Mouse (Mus musculus) ES-Bruce4 (cell line): ENCODE data around the gene F2rl1. TPM values are rescaled to one million over a fixed set of nuclear protein-coding genes. Genes with fewer than 3 reads are reported as not detected.

Source experiments
- H3K27ac ChIP-seq: 2 replicates; pipeline ENCODE4 v1.5.1; 2012; ENCODE audit warnings: low read length, inconsistent platforms; ENCODE audit not compliant: insufficient read depth
- H3K27me3 ChIP-seq: 2 replicates; pipeline ENCODE4 v1.6.1; 2012; ENCODE audit warnings: mild to moderate bottlenecking, low read length, inconsistent platforms; ENCODE audit not compliant: control insufficient read depth, poor library complexity, insufficient read depth, severe bottlenecking
- H3K36me3 ChIP-seq: 2 replicates; pipeline ENCODE4 v1.6.1; 2012; ENCODE audit warnings: inconsistent platforms, mild to moderate bottlenecking, low read length, moderate library complexity; ENCODE audit not compliant: control insufficient read depth, poor library complexity, insufficient read depth, severe bottlenecking
- H3K4me1 ChIP-seq: one replicate; pipeline ENCODE4 v1.8.1; 2011; ENCODE audit warnings: low read length; ENCODE audit not compliant: control insufficient read depth, insufficient read depth
- H3K4me3 ChIP-seq: 2 replicates; pipeline ENCODE4 v1.5.1; 2011; ENCODE audit warnings: low read depth, mild to moderate bottlenecking, low read length
- H3K9ac ChIP-seq: 2 replicates; pipeline ENCODE4 v1.6.1; 2012; ENCODE audit warnings: low read depth, mild to moderate bottlenecking, inconsistent platforms; ENCODE audit not compliant: poor library complexity, severe bottlenecking
- H3K9me3 ChIP-seq: replicated peaks from 2 replicates; pipeline ENCODE4 v1.6.1; 2012; ENCODE audit warnings: mild to moderate bottlenecking, low read length, inconsistent platforms; ENCODE audit not compliant: control insufficient read depth, poor library complexity, insufficient read depth, severe bottlenecking
- CTCF ChIP-seq: IDR thresholded peaks from one replicate; pipeline ENCODE4 v1.8.1; 2011; ENCODE audit warnings: low read depth, low read length
- EP300 ChIP-seq: IDR thresholded peaks from 2 replicates; pipeline ENCODE4 v1.6.1; 2011; ENCODE audit warnings: low read depth, low read length; ENCODE audit not compliant: insufficient read depth
- POLR2A ChIP-seq: IDR thresholded peaks from one replicate; pipeline ENCODE4 v1.8.1; 2011; ENCODE audit warnings: low read length; ENCODE audit not compliant: insufficient read depth
- polyA plus RNA-seq: library from polyadenylated mRNA; stranded (reverse); fragments of >200 nt; gene quantifications from 2 replicates; pipeline ENCODE4 v1.2.4, GENCODE M21; 2011; ENCODE audit warnings: low read depth; ENCODE audit not compliant: missing spikeins, insufficient read depth, insufficient read length

F2rl1 gene
- polyA plus RNA-seq, result 59.0 and 65.2 TPM in 2 replicates

DNA sequence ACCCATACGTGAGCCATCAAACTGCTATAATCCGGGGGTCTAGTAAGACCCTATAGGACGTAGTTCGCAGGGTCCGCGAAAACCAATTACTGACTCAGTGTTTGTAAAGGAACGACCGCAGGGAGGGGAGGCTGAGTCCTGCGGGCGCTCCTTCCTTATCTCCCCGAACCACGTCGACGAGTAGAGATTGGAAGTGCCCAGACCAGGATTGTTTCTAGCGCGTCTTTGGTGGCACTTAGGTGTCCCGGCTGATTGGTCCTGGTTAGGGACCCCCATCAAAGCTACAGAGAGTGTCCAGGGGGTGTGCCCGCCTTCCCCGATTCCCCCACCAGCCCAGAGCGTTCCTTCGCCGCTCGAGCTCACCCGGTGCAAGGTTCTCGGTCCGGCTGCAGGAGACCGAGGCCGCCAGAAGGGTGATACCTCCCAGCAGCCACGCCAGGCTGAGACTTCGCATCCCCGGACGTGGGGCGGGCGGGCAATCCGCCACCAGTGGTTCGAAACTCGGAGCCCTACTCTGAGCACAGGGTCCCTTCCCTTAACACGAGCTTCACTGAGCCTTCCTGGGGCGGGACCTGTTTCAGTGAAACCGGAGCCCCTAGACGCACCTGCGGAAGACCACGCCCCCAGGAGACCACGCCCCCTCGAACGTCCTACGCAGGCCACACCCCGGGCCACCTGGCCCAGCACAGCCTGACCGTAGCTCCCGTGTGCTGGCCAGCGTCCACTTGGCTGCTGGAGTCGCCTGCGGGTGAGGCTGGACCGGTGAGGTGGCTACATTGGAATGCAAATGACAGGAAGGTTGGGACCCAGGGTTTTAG is at the start of gene F2rl1:
TSS of gene F2rl1 (minus strand) at position 554 of the 818 bp plus-strand sequence.
- no peaks in the 10 kb centered on the region for H3K27me3 ChIP-seq
- H3K27ac ChIP-seq, result peak within 1 kb of the TSS; percentile 51
- TF ChIP-seq CTCF (no peak), EP300 (0 out of 2 replicates have a peak, but pooled peaks have one; percentile 40)

DNA sequence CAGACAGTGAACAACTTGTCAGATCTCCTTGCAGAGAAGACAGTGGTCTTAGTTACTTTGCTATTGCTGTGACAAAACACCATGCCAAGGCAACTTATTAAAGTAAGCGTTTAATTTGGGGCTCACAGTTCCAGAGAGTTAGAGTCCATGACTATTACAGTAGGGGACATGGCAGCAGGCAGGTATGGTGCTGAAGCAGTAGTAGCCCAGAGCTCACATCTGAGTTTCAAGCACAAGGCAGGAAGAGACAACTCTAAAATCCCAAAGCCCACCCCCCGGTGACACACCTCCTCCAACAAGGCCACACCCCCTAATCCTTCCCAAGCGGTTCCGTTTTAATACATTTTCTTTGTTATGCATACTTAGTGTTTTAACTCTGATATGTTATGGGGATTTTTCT is 45.9 kb upstream of the F2rl1 start:
- H3K36me3 ChIP-seq, result no peaks in the 10 kb centered on the region
- TF ChIP-seq EP300, result no peak
- TF ChIP-seq POLR2A, result no peak
- no peak for TF ChIP-seq CTCF
- no peaks in the 10 kb centered on the region for H3K27me3 ChIP-seq
- H3K9me3 ChIP-seq, result peaks cover 31% of the 10 kb centered on the region
- H3K9ac ChIP-seq, result no peak overlapping the region
- H3K27ac ChIP-seq, result no peak overlapping the region
- H3K4me1 ChIP-seq, result no peaks in the 10 kb centered on the region
- no peak overlapping the region for H3K4me3 ChIP-seq

More for the DNA sequence above, at the start of gene F2rl1:
- H3K9ac ChIP-seq, result peak within 1 kb of the TSS; percentile 82
- H3K36me3 ChIP-seq, result no peaks in the 10 kb centered on the region
- H3K4me3 ChIP-seq, result peak within 1 kb of the TSS; percentile 91
- no peaks in the 10 kb centered on the region for H3K9me3 ChIP-seq
- peaks cover 2% of the 10 kb centered on the region for H3K4me1 ChIP-seq

DNA sequence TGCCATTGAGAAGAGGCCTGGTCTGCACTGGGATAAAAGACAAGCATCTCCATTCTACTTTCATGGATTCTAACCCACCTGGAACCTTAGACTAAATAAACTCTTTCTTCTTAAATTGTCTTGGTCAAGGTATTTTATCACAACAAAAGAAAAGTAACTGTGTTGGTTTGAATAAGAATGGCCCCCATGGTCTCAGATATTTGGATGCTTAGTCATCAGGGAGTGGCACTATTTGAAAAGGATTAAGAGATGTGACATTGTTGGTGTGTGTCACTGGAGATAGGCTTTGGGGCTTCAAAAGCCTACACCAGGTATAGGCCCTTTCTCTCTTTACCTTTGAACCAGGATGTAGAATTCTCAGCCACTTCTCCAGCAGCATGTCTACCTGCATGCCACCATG is 44.3 kb upstream of the F2rl1 start:
- no peaks in the 10 kb centered on the region for H3K4me1 ChIP-seq
- no peaks in the 10 kb centered on the region for H3K27me3 ChIP-seq
- TF ChIP-seq POLR2A (no peak), EP300 (no peak), CTCF (no peak)
- H3K36me3 ChIP-seq, result no peaks in the 10 kb centered on the region
- no peak overlapping the region for H3K9ac ChIP-seq
- no peak overlapping the region for H3K4me3 ChIP-seq
- H3K9me3 ChIP-seq, result peaks cover 31% of the 10 kb centered on the region
- H3K27ac ChIP-seq, result peak overlapping the region; percentile 7; the same call in 1 of the 2 replicates

DNA sequence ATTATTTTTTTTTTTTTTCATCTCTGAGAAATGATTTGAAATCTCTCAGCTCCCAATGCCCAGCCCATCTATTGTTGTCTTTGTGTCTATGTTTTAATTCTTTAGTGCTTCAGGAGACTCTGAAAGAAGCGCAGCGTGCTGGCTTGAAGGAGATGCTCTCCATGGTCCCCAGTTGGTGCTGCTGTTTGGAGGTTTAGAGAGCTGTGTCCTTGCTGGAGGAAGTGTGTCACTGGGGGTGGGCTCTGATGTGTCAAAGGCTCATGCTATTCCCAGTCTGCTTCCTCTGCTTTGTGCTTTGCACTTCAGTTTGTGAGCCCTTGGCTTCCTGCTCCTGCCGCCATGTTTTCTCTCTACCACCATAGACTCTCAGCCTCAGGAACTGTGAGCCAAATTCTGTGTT is 43.3 kb upstream of the F2rl1 start:
- Histone ChIP-seq H3K36me3 (no peaks in the 10 kb centered on the region), H3K4me3 (no peak overlapping the region), H3K9me3 (peaks cover 31% of the 10 kb centered on the region), H3K4me1 (no peaks in the 10 kb centered on the region), H3K27ac (no peak overlapping the region), H3K27me3 (no peaks in the 10 kb centered on the region), H3K9ac (no peak overlapping the region)
- TF ChIP-seq POLR2A (no peak), CTCF (no peak), EP300 (no peak)

DNA sequence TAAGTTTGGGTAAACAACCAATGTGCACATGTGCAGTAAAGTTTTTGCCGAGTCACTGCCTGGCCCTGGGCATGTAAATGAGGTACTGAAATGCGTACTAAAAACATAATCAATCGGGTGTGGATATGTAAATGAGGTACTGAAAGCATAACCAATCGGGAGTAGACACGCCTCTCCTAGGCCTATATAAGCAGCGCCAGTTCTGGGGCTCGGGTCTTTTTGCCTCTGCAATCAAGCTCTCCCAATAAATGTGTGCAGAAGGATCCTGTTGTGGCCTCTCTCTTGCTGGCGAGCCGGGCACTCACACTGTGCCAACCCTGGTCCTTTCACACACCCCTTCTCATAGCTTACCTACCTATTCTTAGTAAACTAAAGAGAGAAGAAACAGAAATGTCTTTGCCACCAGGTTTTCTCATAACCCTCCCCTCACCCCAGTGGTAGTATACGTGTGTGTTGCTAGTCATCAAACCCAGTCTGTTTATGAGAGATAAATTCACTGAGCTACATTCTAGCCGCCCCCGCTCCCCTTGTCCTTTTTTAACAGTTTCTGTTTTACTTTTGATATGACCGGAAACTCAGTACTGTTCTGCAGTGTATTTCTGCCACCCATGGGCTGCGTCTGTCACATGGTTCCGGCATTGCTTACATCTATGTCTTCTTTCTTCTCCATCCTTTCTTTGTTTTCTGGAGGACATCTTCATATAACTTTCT is 42.0 kb upstream of the F2rl1 start:
- no peaks in the 10 kb centered on the region for H3K36me3 ChIP-seq
- peaks cover 31% of the 10 kb centered on the region for H3K9me3 ChIP-seq
- no peaks in the 10 kb centered on the region for H3K27me3 ChIP-seq
- no peak overlapping the region for H3K4me3 ChIP-seq
- no peak overlapping the region for H3K9ac ChIP-seq
- H3K27ac ChIP-seq, result no peak overlapping the region
- TF ChIP-seq EP300 (no peak), CTCF (no peak), POLR2A (no peak)
- H3K4me1 ChIP-seq, result no peaks in the 10 kb centered on the region

DNA sequence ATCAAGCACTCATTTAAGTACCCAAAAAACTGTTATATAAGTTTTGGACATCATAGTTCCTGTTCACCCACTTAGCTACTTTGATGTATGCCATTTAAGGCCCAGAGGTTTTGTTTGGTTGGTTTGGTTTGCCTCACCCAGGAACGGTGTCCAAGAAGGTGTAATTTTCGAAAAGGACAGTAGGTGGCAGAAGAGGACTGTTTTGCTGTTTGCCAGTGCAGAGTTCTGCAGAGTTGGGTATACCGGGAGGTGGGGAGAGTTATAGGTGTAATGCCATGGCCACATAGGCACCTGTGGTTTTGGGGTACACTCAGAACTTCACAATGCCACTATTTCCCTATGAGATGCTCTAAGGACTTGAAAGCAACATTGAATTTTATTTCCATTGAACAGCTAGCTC is 38.7 kb upstream of the F2rl1 start:
- TF ChIP-seq EP300 (no peak), CTCF (peak; percentile 41)
- Histone ChIP-seq H3K27me3 (no peaks in the 10 kb centered on the region), H3K27ac (no peak overlapping the region), H3K9ac (no peak overlapping the region), H3K4me3 (no peak overlapping the region), H3K36me3 (no peaks in the 10 kb centered on the region), H3K9me3 (peaks cover 23% of the 10 kb centered on the region), H3K4me1 (no peaks in the 10 kb centered on the region)
